Mouse (Mus musculus): ENCODE results near the gene Grm8.

- TF ChIP-seq CTCF (IDR thresholded peaks at IDR 0.05; ENCODE audit: borderline replicate concordance, insufficient read depth, low read length) (no peak), POLR2A (IDR thresholded peaks at IDR 0.05; ENCODE audit: low read depth, low read length) (no peak)
Measured at GRCm38 (mm10) chr6:27372416-27372815, 762.6 kb downstream of the Grm8 start.

Data from embryonic fibroblast, embryonic 13.5 days (primary cell).